Mouse (Mus musculus) E14TG2a.4 (cell line): ENCODE data around the gene 2900011O08Rik.
"Not testable (repeated sequence)": the region's sequence is repeated elsewhere in the genome, so short reads cannot be mapped to it uniquely, and the experiment has no call there.

Source experiments
- H3K27me3 ChIP-seq: 2 replicates; pipeline ENCODE4 v1.6.1; 2014; ENCODE audit warnings: low read length, control low read depth; ENCODE audit not compliant: insufficient read depth
- H3K36me3 ChIP-seq: 2 replicates; pipeline ENCODE4 v1.6.1; 2014; ENCODE audit warnings: low read length, control low read depth; ENCODE audit not compliant: insufficient read depth
- H3K4me1 ChIP-seq: replicated peaks from 2 replicates; pipeline ENCODE4 v1.6.1; 2014; ENCODE audit warnings: low read depth, low read length, control low read depth
- H3K4me3 ChIP-seq: replicated peaks from 2 replicates; pipeline ENCODE4 v1.5.1; 2014; ENCODE audit warnings: mild to moderate bottlenecking, low read length
- H3K9me3 ChIP-seq: 2 replicates; pipeline ENCODE4 v1.6.1; 2014; ENCODE audit warnings: low read length, control low read depth
- CTCF ChIP-seq: conservative IDR thresholded peaks from 2 replicates; pipeline ENCODE4 v1.5.1; 2014; ENCODE audit warnings: low read length
- NANOG ChIP-seq: IDR thresholded peaks from 2 replicates; pipeline ENCODE4 v1.6.1; 2014; ENCODE audit warnings: borderline replicate concordance, low read length, mixed read lengths
- POU5F1 ChIP-seq: IDR thresholded peaks from 2 replicates; pipeline ENCODE4 v1.6.1; 2014; ENCODE audit warnings: low read length, borderline replicate concordance

Gene 2900011O08Rik

DNA sequence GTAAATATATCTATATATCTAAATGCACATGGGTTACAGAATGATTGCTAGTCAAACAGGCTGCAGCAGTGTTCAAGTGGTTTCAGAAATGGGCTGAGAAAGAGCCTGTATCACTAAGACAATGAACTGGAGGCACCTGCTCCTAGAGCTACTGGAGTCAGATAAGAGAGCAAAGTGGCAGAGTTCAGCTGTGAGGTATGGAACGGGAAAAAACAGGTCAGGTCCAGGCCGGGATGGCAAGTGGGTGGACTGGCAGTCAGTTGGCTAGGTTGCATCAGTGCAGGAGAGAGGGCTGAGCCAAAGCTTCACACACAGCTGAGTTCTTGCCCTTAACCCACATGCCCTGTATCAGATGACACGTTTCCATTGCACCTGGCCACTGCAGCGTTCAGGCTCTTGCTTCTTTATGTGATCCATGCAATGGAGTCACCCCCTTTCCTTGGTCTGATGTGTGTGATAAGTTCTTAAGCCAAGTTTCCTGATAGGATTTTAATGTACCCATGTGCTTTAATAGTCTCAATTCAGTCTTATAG is 59.9 kb downstream of the 2900011O08Rik start:
- no peak for TF ChIP-seq CTCF
- TF ChIP-seq POU5F1 = no peak
- TF ChIP-seq NANOG = no peak
- H3K9me3 ChIP-seq = peaks cover 5% of the 10 kb centered on the region; the same call in 1 of the 2 replicates
- H3K4me1 ChIP-seq = peaks cover 8% of the 10 kb centered on the region
- H3K27me3 ChIP-seq = no peaks in the 10 kb centered on the region
- no peak overlapping the region for H3K4me3 ChIP-seq
- peaks cover 10% of the 10 kb centered on the region; the same call in 1 of the 2 replicates for H3K36me3 ChIP-seq

DNA sequence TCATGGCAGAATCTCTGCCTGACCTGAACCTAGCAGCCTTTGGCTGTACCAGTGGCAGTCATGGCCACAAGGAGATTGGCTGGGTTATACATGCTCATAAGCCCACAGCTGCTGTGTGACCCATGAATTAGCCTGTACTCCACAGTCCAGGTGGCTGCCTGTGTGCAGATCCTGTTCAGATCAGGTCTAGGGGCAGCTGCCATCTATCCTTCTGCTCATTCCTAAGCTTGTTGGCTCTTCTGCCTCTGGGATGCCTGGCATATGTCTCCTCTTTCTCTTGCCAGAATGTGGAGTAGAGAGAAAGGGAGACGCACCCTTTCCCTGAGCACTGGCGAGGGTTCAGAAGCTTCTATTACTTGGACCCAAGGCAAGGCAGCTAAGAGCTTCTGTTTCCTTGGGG is 65.8 kb downstream of the 2900011O08Rik start:
- Histone ChIP-seq H3K4me1 (no peaks in the 10 kb centered on the region), H3K9me3 (no peaks in the 10 kb centered on the region), H3K27me3 (no peaks in the 10 kb centered on the region), H3K4me3 (no peak overlapping the region), H3K36me3 (peaks cover 8% of the 10 kb centered on the region; the same call in 1 of the 2 replicates)
- TF ChIP-seq NANOG = no peak
- no peak for TF ChIP-seq POU5F1
- no peak for TF ChIP-seq CTCF

DNA sequence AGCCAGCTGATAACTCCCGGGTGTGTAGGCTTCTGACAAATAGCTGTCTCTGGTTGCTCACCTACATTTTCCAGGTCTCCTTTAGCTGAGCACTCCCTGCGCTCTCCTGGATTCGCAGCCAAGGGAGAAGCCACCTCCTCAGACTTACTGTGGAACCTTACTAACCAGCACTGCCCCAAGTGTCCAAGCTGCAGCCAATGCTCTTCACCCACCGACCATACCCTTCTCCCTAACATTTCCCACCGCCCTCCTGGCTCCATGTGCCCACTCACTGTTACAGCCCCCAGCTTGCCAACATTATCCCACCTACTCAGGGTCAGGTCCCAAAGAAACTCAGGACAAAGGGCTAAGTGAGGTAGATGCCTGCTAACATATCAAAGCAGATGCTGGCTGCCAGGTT is 66.7 kb downstream of the 2900011O08Rik start:
- no peak overlapping the region for H3K4me3 ChIP-seq
- no peaks in the 10 kb centered on the region for H3K4me1 ChIP-seq
- H3K36me3 ChIP-seq = peaks cover 5% of the 10 kb centered on the region; the same call in 1 of the 2 replicates
- H3K27me3 ChIP-seq = no peaks in the 10 kb centered on the region
- TF ChIP-seq POU5F1 (no peak), NANOG (no peak), CTCF (no peak)
- no peaks in the 10 kb centered on the region for H3K9me3 ChIP-seq

DNA sequence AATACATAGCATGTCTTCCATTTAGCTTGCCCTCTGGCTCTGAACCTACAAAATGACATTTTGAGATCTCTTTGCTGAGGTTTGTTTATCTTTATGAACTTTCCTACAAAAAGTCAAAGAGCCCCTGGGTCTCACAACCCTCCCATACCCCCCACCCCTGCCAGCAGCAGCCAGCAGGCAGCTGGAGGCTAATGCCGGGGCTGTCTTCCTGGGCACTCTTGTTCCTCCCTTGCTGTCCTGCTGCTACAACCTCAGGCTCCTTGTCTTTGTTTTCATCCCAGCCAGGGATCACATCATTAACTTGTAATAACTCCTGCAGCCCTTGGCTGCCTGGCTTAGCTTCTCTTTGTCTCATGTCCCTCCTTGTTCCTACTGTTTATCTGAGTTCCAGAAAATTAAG is 68.9 kb downstream of the 2900011O08Rik start:
- H3K9me3 ChIP-seq = no peaks in the 10 kb centered on the region
- no peak overlapping the region for H3K4me3 ChIP-seq
- TF ChIP-seq POU5F1 = no peak
- no peak for TF ChIP-seq NANOG
- TF ChIP-seq CTCF = no peak
- no peaks in the 10 kb centered on the region for H3K27me3 ChIP-seq
- no peaks in the 10 kb centered on the region for H3K4me1 ChIP-seq
- peaks cover 2% of the 10 kb centered on the region for H3K36me3 ChIP-seq

DNA sequence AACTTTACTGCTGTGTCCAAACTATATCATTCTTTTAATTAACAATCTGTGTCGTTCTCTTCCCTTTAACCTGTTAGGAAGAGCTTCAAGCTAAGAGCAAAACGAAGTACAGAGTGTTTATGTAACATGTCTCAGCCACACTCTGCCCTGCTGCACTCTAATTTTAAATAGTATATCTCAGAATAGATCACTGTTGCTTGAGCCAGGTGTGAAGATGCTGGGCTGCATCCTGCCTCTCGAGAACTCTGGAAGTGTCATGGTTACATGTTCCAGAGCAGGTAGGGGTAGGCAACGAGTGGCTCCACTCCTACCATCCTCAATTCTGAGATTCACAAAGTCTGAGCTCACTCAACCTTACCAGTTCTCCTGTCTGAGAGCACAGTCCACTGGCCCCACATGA is 70.3 kb downstream of the 2900011O08Rik start:
- no peaks in the 10 kb centered on the region for H3K4me1 ChIP-seq
- H3K27me3 ChIP-seq = no peaks in the 10 kb centered on the region
- no peak overlapping the region for H3K4me3 ChIP-seq
- H3K36me3 ChIP-seq = peaks cover 4% of the 10 kb centered on the region
- TF ChIP-seq NANOG = no peak
- no peak for TF ChIP-seq POU5F1
- TF ChIP-seq CTCF = no peak
- H3K9me3 ChIP-seq = no peaks in the 10 kb centered on the region

DNA sequence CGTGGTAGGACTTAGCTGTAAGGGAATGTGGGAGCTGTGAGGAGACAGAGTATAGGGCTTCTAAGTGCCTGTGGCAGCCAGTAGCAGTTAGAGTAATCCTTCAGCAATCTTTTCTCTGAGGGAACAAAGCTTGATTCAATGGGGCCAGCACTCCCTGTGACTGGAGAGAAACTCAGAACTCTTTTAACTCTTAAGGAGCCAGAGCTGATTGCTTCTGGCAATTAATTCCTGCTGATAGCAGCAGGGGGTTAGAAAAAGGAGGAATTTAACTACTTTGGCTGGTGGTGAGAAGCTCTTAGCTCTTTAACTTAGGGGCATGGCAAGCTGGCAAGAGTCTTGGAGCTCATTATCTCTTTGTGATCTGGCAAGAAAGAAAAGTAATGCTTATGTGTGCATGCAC is 72.1 kb downstream of the 2900011O08Rik start:
- no peak overlapping the region for H3K4me3 ChIP-seq
- peaks cover 6% of the 10 kb centered on the region for H3K36me3 ChIP-seq
- H3K9me3 ChIP-seq = no peaks in the 10 kb centered on the region
- H3K27me3 ChIP-seq = no peaks in the 10 kb centered on the region
- TF ChIP-seq POU5F1 = no peak
- TF ChIP-seq CTCF = no peak
- no peak; the same call in 1 of the 2 replicates for TF ChIP-seq NANOG
- no peaks in the 10 kb centered on the region for H3K4me1 ChIP-seq

DNA sequence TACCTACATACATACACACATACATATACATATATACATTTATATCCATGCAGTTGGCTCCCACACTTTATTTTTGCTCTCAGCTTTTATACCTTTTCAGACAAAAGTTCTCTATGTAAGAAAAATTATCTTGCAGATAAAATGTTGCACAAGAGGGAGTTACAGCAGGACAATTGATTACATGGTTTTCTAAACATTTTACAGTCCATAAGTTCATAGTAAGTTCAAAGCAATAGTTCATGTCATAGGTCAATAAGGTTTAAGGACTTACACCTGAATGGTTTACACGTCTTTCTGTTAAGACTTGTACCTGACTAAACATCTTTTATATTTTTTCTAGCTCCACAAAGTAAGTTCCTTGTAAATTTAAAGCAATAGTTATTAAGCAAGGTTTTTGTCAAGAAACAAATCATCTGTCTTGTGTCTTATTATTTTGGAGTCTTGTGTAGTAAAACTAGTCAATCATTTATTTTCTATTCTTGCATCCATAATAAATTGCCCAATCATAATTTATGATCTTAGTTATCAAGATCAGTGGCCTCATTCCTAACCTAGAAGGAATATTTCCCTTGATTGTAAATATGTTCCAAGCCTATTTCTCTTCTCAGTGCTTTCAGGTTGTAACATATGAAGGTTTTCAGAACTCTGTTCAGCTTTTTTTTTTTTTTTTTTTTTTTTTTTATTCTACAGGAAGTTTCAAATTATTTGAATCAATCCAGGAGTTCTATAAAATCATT is 72.9 kb downstream of the 2900011O08Rik start:
- H3K27me3 ChIP-seq = no peaks in the 10 kb centered on the region
- no peak overlapping the region for H3K4me3 ChIP-seq
- TF ChIP-seq POU5F1 (no peak), CTCF (no peak), NANOG (no peak)
- H3K9me3 ChIP-seq = no peaks in the 10 kb centered on the region
- H3K4me1 ChIP-seq = no peaks in the 10 kb centered on the region
- H3K36me3 ChIP-seq = peaks cover 6% of the 10 kb centered on the region

DNA sequence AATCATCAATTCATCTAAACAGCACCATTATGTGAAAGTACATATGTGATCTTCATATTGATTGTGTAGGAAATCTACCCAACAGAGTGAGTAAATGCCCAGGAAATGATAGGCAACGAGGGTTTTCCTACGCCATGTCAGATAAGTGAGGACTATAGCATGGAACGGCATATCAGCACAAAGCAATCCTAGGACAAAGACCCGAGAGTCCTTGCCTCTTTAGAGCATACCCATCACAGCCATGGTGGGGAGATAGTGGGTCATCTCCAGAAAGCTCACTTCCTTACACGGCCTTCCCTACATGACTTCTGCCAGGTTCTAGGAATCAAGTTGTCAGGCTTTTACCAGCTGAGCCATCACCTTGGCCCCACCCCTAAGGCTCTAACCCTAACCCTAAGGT is 73.5 kb downstream of the 2900011O08Rik start:
- Histone ChIP-seq H3K9me3 (no peaks in the 10 kb centered on the region), H3K36me3 (peaks cover 6% of the 10 kb centered on the region), H3K4me1 (no peaks in the 10 kb centered on the region), H3K27me3 (no peaks in the 10 kb centered on the region), H3K4me3 (no peak overlapping the region)
- TF ChIP-seq CTCF = no peak
- no peak for TF ChIP-seq NANOG
- no peak for TF ChIP-seq POU5F1

DNA sequence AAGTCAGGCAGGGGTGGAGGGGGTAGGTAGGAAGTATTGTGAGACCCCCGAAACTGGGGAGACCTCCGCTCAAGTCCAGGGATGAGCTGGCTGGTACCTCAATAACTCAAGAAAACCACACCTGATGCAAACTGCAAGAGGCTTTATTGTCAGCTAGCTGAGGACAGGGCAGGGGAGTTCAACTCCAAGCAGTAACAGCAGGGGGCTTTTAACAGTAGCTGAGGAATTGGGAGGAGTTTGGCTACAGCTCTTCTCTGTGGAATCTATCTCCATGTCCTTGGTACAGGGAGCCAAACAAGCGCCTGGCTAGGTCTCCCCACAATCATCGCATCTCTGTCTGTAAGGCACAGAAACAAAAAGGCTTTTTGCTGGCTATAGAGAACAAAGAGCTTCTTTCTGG is 80.2 kb downstream of the 2900011O08Rik start:
- not testable (repeated sequence) for H3K36me3 ChIP-seq, H3K4me3 ChIP-seq, H3K9me3 ChIP-seq, H3K4me1 ChIP-seq, H3K27me3 ChIP-seq

DNA sequence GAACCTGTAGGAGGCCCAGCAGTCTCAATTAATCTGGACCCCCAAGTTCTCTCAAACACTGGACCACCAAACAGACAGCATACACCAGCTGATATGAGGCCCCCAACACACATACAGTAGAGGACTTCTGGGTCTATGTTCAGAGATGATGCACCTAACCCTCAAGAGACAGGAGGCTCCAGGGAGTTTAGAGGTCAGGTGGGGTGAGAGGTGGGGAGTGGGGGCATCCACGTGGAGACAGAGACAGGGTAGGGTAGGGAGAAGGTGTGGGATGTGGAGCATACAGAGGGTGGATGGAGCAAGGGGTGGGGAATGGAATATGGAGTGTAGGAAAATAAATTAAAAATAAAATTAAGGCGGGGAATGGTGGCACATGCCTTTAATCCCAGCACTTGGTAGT is 82.3 kb downstream of the 2900011O08Rik start:
- not testable (repeated sequence) for H3K36me3 ChIP-seq, H3K4me1 ChIP-seq, H3K4me3 ChIP-seq, H3K27me3 ChIP-seq, H3K9me3 ChIP-seq
